In genomic region chr1:191584483-191584882, GRCm38 (mm10) we compare ENCODE assay signal across 19 mouse cellular contexts. TPM values are rescaled to one million over a fixed set of nuclear protein-coding genes. Genes with fewer than 3 reads are reported as not detected.
DNase-seq lines count a peak whose midpoint lies in the region; ATAC-seq and TF ChIP-seq lines count a peak whose summit lies in the region.
"Had no signal": no experiment of that assay in that cellular context is flagged by ENCODE, and none has a peak within 500 bp of the region (broad histone marks: within the 10 kb centered on the region; RNA-seq: fewer than 3 reads in every experiment).

No protein-coding gene starts in this region.

- TF ChIP-seq CTCF in kidney, postnatal 0 days (IDR thresholded peaks at IDR 0.05; ENCODE audit: low read depth): peak; percentile 37; the same call in 1 of the 2 replicates
- TF ChIP-seq CTCF in midbrain, postnatal 0 days (IDR thresholded peaks at IDR 0.05): peak; percentile 61

- no peak for DNase-seq in kidney, postnatal 0 days (ENCODE audit: low spot score)
- no peak for DNase-seq in midbrain, postnatal 0 days (ENCODE audit: low spot score)
- no peak for DNase-seq in midbrain, embryonic 11.5 days (ENCODE audit: low spot score, missing footprints)
- peak; percentile 28 for DNase-seq in brain, adult 2 months (ENCODE audit: low read depth, low spot score)
- DNase-seq in urinary bladder, postnatal 4 days (ENCODE audit: low spot score in 2 of 2): no peak
- DNase-seq in testis, postnatal 10 days (ENCODE audit: low spot score): no peak
- DNase-seq: adrenal gland, postnatal 14 days; cerebellum, adult 9-10 months; embryo, embryonic 11 days; kidney, postnatal 36 days; lung, postnatal 10 days; thymus, postnatal 25 days had no signal

- H3K36me3 ChIP-seq in kidney, postnatal 0 days (ENCODE audit: insufficient read depth, low read length): peaks cover 31% of the 10 kb centered on the region
- H3K36me3 ChIP-seq in kidney, embryonic 16.5 days (ENCODE audit: insufficient read depth, low read length): peaks cover 57% of the 10 kb centered on the region
- H3K36me3 ChIP-seq in midbrain, postnatal 0 days (ENCODE audit: insufficient read depth, low read length): peaks cover 28% of the 10 kb centered on the region; the same call in 1 of the 2 replicates
- peaks cover 19% of the 10 kb centered on the region for H3K36me3 ChIP-seq in midbrain, embryonic 11.5 days (ENCODE audit: control insufficient read depth, insufficient read depth, low read length)

- H3K9ac ChIP-seq in kidney, postnatal 0 days (ENCODE audit: low read depth, low read length): no peak overlapping the region
- H3K9ac ChIP-seq in kidney, embryonic 16.5 days (replicated peaks; ENCODE audit: low read length): no peak overlapping the region
- H3K9ac ChIP-seq in midbrain, postnatal 0 days (replicated peaks; ENCODE audit: low read length, poor library complexity, severe bottlenecking): no peak overlapping the region
- no peak overlapping the region for H3K9ac ChIP-seq in midbrain, embryonic 11.5 days (ENCODE audit: low read length)
- H3K9ac ChIP-seq: embryonic facial prominence, embryonic 15.5 days; forebrain, embryonic 12.5 days; limb, embryonic 15.5 days; neural tube, embryonic 12.5 days had no signal

- WGBS in kidney, postnatal 0 days: 93% methylated on average over 4 of the region's 4 CpGs
- 92% methylated on average over 4 of the region's 4 CpGs for WGBS in kidney, embryonic 16.5 days
- 92% methylated on average over 4 of the region's 4 CpGs for WGBS in midbrain, postnatal 0 days
- WGBS in midbrain, embryonic 11.5 days: 95% methylated on average over 4 of the region's 4 CpGs

- no peaks in the 10 kb centered on the region for H3K4me1 ChIP-seq in kidney, postnatal 0 days (replicated peaks; ENCODE audit: insufficient read depth, low read length)
- H3K4me1 ChIP-seq in kidney, embryonic 16.5 days (ENCODE audit: insufficient read depth, low read length): no peaks in the 10 kb centered on the region
- no peaks in the 10 kb centered on the region for H3K4me1 ChIP-seq in midbrain, postnatal 0 days (ENCODE audit: insufficient read depth, low read length)
- H3K4me1 ChIP-seq in midbrain, embryonic 11.5 days (ENCODE audit: control insufficient read depth, insufficient read depth, low read length): no peaks in the 10 kb centered on the region
- H3K4me1 ChIP-seq: embryonic facial prominence, embryonic 15.5 days; forebrain, embryonic 12.5 days; hindbrain, embryonic 10.5 days; limb, embryonic 15.5 days; neural tube, embryonic 12.5 days had no signal

- H3K9me3 ChIP-seq in kidney, postnatal 0 days (replicated peaks; ENCODE audit: low read length): no peaks in the 10 kb centered on the region
- H3K9me3 ChIP-seq in kidney, embryonic 16.5 days (ENCODE audit: low read length): no peaks in the 10 kb centered on the region; the same call in 1 of the 2 replicates
- no peaks in the 10 kb centered on the region for H3K9me3 ChIP-seq in midbrain, postnatal 0 days (ENCODE audit: low read length)
- no peaks in the 10 kb centered on the region; the same call in 1 of the 2 replicates for H3K9me3 ChIP-seq in midbrain, embryonic 11.5 days (ENCODE audit: control insufficient read depth, low read length)
- H3K9me3 ChIP-seq: embryonic facial prominence, embryonic 15.5 days; limb, embryonic 15.5 days; neural tube, embryonic 12.5 days had no signal

- H3K27ac ChIP-seq in kidney, postnatal 0 days: no peak overlapping the region
- H3K27ac ChIP-seq in kidney, embryonic 16.5 days (ENCODE audit: low read length): no peak overlapping the region
- H3K27ac ChIP-seq in midbrain, postnatal 0 days (ENCODE audit: low read depth, low read length): no peak overlapping the region
- no peak overlapping the region for H3K27ac ChIP-seq in midbrain, embryonic 11.5 days (ENCODE audit: low read depth, low read length)
- H3K27ac ChIP-seq: embryonic facial prominence, embryonic 15.5 days; forebrain, embryonic 12.5 days; hindbrain, embryonic 10.5 days; limb, embryonic 15.5 days; neural tube, embryonic 12.5 days had no signal

- H3K4me2 ChIP-seq in kidney, postnatal 0 days (ENCODE audit: low read length): no peak overlapping the region
- no peak overlapping the region for H3K4me2 ChIP-seq in kidney, embryonic 16.5 days (replicated peaks; ENCODE audit: low read depth, low read length)
- no peak overlapping the region for H3K4me2 ChIP-seq in midbrain, postnatal 0 days (ENCODE audit: low read depth, low read length, poor library complexity, severe bottlenecking)
- no peak overlapping the region for H3K4me2 ChIP-seq in midbrain, embryonic 11.5 days
- H3K4me2 ChIP-seq: embryonic facial prominence, embryonic 15.5 days; forebrain, embryonic 12.5 days; limb, embryonic 15.5 days; neural tube, embryonic 12.5 days had no signal

- no peak overlapping the region for H3K4me3 ChIP-seq in kidney, postnatal 0 days (replicated peaks; ENCODE audit: low read depth, low read length)
- no peak overlapping the region for H3K4me3 ChIP-seq in kidney, embryonic 16.5 days (ENCODE audit: low read length)
- no peak overlapping the region for H3K4me3 ChIP-seq in midbrain, postnatal 0 days (ENCODE audit: low read depth, low read length)
- no peak overlapping the region for H3K4me3 ChIP-seq in midbrain, embryonic 11.5 days (ENCODE audit: low read depth, low read length)
- H3K4me3 ChIP-seq: embryonic facial prominence, embryonic 15.5 days; forebrain, embryonic 12.5 days; hindbrain, embryonic 10.5 days; limb, embryonic 15.5 days; neural tube, embryonic 12.5 days had no signal

- ATAC-seq in kidney, postnatal 0 days (replicated peaks; ENCODE audit: low FRiP score, low read depth): no peak
- ATAC-seq in kidney, embryonic 16.5 days (ENCODE audit: low FRiP score, low TSS enrichment): no peak
- ATAC-seq in midbrain, postnatal 0 days (ENCODE audit: low FRiP score): no peak
- ATAC-seq in midbrain, embryonic 11.5 days (ENCODE audit: low FRiP score): no peak
- ATAC-seq: CD4-positive, CD25-positive, alpha-beta regulatory T cell, adult 4 months had no signal

- no peaks in the 10 kb centered on the region for H3K27me3 ChIP-seq in kidney, postnatal 0 days (ENCODE audit: insufficient read depth, low read length)
- H3K27me3 ChIP-seq in kidney, embryonic 16.5 days (ENCODE audit: insufficient read depth, low read length): no peaks in the 10 kb centered on the region
- no peaks in the 10 kb centered on the region for H3K27me3 ChIP-seq in midbrain, postnatal 0 days (ENCODE audit: insufficient read depth, low read length)
- H3K27me3 ChIP-seq in midbrain, embryonic 11.5 days (ENCODE audit: control insufficient read depth, insufficient read depth, low read length): no peaks in the 10 kb centered on the region
- H3K27me3 ChIP-seq: embryonic facial prominence, embryonic 15.5 days; forebrain, embryonic 12.5 days; limb, embryonic 15.5 days; neural tube, embryonic 12.5 days had no signal

RNA-seq across cellular contexts. Expression of gene Ints7, which starts 9.0 kb away (rescaled TPM):
- polyA plus RNA-seq in kidney, postnatal 0 days (2015; fragmentation: Nextera tagmentation; extraction: Ambion mirVana): 31.7 and 38.9 TPM in 2 replicates
- polyA plus RNA-seq in kidney, embryonic 16.5 days (2015; fragmentation: Nextera tagmentation; extraction: Ambion mirVana): 63.7 and 70.9 TPM in 2 replicates
- total RNA-seq in midbrain, postnatal 0 days (2014; rRNA removed): 33.1 and 40.4 TPM in 2 replicates
- polyA plus RNA-seq in midbrain, postnatal 0 days (2015; fragmentation: Nextera tagmentation; extraction: Ambion mirVana): 24.6 and 27.0 TPM in 2 replicates
- 54.4 and 55.2 TPM in 2 replicates for polyA plus RNA-seq in midbrain, embryonic 11.5 days (2014; fragmentation: Nextera tagmentation; extraction: Ambion mirVana)

RNA-seq across cellular contexts. Expression of gene Dtl, which starts 9.1 kb away (rescaled TPM):
- 16.9 and 21.9 TPM in 2 replicates for polyA plus RNA-seq in kidney, postnatal 0 days (2015; fragmentation: Nextera tagmentation; extraction: Ambion mirVana)
- 53.3 and 61.0 TPM in 2 replicates for polyA plus RNA-seq in kidney, embryonic 16.5 days (2015; fragmentation: Nextera tagmentation; extraction: Ambion mirVana)
- total RNA-seq in midbrain, postnatal 0 days (2014; rRNA removed): 2.5 and 3.1 TPM in 2 replicates
- 1.7 and 2.0 TPM in 2 replicates for polyA plus RNA-seq in midbrain, postnatal 0 days (2015; fragmentation: Nextera tagmentation; extraction: Ambion mirVana)
- 67.9 and 71.5 TPM in 2 replicates for polyA plus RNA-seq in midbrain, embryonic 11.5 days (2014; fragmentation: Nextera tagmentation; extraction: Ambion mirVana)
